ENCODE assay signal across 8 mouse cellular contexts in genomic region chr10:37014274-37015107, GRCm38 (mm10). TPM values are rescaled to one million over a fixed set of nuclear protein-coding genes. Genes with fewer than 3 reads are reported as not detected.
DNase-seq lines count a peak whose midpoint lies in the region; ATAC-seq and TF ChIP-seq lines count a peak whose summit lies in the region.

No protein-coding gene starts in this region.

- ATAC-seq in forebrain, embryonic 12.5 days (ENCODE audit: low FRiP score): peak; percentile 89
- ATAC-seq in hindbrain, postnatal 0 days: peak; percentile 84
- peak; percentile 93 for ATAC-seq in midbrain, embryonic 11.5 days (ENCODE audit: low FRiP score)

- WGBS in forebrain, embryonic 12.5 days: 55% methylated on average over 8 of the region's 8 CpGs
- 50% methylated on average over 8 of the region's 8 CpGs for WGBS in hindbrain, postnatal 0 days
- WGBS in midbrain, embryonic 11.5 days: 53% methylated on average over 8 of the region's 8 CpGs

- no peak overlapping the region for H3K4me2 ChIP-seq in forebrain, embryonic 12.5 days
- no peak overlapping the region for H3K4me2 ChIP-seq in hindbrain, postnatal 0 days (ENCODE audit: low read depth, low read length)
- no peak overlapping the region for H3K4me2 ChIP-seq in midbrain, embryonic 11.5 days

- H3K9ac ChIP-seq in forebrain, embryonic 12.5 days: no peak overlapping the region
- H3K9ac ChIP-seq in hindbrain, postnatal 0 days (replicated peaks; ENCODE audit: low read length): no peak overlapping the region
- no peak overlapping the region for H3K9ac ChIP-seq in midbrain, embryonic 11.5 days (ENCODE audit: low read length)

- H3K27ac ChIP-seq in forebrain, embryonic 12.5 days: no peak overlapping the region
- no peak overlapping the region for H3K27ac ChIP-seq in hindbrain, postnatal 0 days
- H3K27ac ChIP-seq in midbrain, embryonic 11.5 days (ENCODE audit: low read depth, low read length): no peak overlapping the region

- no peaks in the 10 kb centered on the region for H3K36me3 ChIP-seq in forebrain, embryonic 12.5 days (replicated peaks)
- H3K36me3 ChIP-seq in hindbrain, postnatal 0 days (ENCODE audit: insufficient read depth, low read length): no peaks in the 10 kb centered on the region
- no peaks in the 10 kb centered on the region for H3K36me3 ChIP-seq in midbrain, embryonic 11.5 days (ENCODE audit: control insufficient read depth, insufficient read depth, low read length)

- DNase-seq in left cerebral cortex, adult 11 months (ENCODE audit: low spot score): peak; percentile 36
- no peak for DNase-seq in left cerebral cortex, adult 8-10 months (ENCODE audit: low spot score in 2 of 2)
- DNase-seq in c-Kit-positive CD71-positive TER-119-positive erythroid progenitor cells, embryonic 14.5 days (ENCODE audit: low spot score): peak; percentile 35
- DNase-seq in hindbrain, postnatal 0 days (ENCODE audit: low spot score): peak; percentile 87
- DNase-seq in left cerebral cortex, adult 18-20 months (ENCODE audit: low spot score in 2 of 2): peak; percentile 78 to 82
- peak; percentile 94 for DNase-seq in midbrain, embryonic 11.5 days (ENCODE audit: low spot score, missing footprints)
- peak; percentile 62 for DNase-seq in skeletal muscle tissue, adult 2 months (ENCODE audit: low read depth, low spot score)

- no peaks in the 10 kb centered on the region for H3K9me3 ChIP-seq in forebrain, embryonic 12.5 days
- no peaks in the 10 kb centered on the region for H3K9me3 ChIP-seq in hindbrain, postnatal 0 days (ENCODE audit: low read length)
- no peaks in the 10 kb centered on the region; the same call in 1 of the 2 replicates for H3K9me3 ChIP-seq in midbrain, embryonic 11.5 days (ENCODE audit: control insufficient read depth, low read length)

- H3K27me3 ChIP-seq in forebrain, embryonic 12.5 days: no peaks in the 10 kb centered on the region
- H3K27me3 ChIP-seq in hindbrain, postnatal 0 days (ENCODE audit: insufficient read depth, low read length): no peaks in the 10 kb centered on the region
- H3K27me3 ChIP-seq in midbrain, embryonic 11.5 days (ENCODE audit: control insufficient read depth, insufficient read depth, low read length): no peaks in the 10 kb centered on the region

- no peaks in the 10 kb centered on the region for H3K4me1 ChIP-seq in forebrain, embryonic 12.5 days
- no peaks in the 10 kb centered on the region for H3K4me1 ChIP-seq in hindbrain, postnatal 0 days (ENCODE audit: insufficient read depth, low read length)
- H3K4me1 ChIP-seq in midbrain, embryonic 11.5 days (ENCODE audit: control insufficient read depth, insufficient read depth, low read length): no peaks in the 10 kb centered on the region

- TF ChIP-seq CTCF in hindbrain, postnatal 0 days (IDR thresholded peaks at IDR 0.05; ENCODE audit: low read depth): peak; percentile 93

- H3K4me3 ChIP-seq in forebrain, embryonic 12.5 days (replicated peaks): no peak overlapping the region
- H3K4me3 ChIP-seq in hindbrain, postnatal 0 days (ENCODE audit: low read length): no peak overlapping the region
- H3K4me3 ChIP-seq in midbrain, embryonic 11.5 days (ENCODE audit: low read depth, low read length): no peak overlapping the region

RNA-seq across cellular contexts. Expression of gene Hdac2, which starts 40.1 kb away (rescaled TPM):
- total RNA-seq in left cerebral cortex, adult 8-10 months (2022): 10 to 100 TPM; 74.9 to 81.9 (median 79.1) TPM
- polyA plus RNA-seq in forebrain, embryonic 12.5 days (2016; fragmentation: Nextera tagmentation; extraction: Ambion mirVana): 449 and 471 TPM in 2 replicates
- 106 and 113 TPM in 2 replicates for total RNA-seq in hindbrain, postnatal 0 days (2014; rRNA removed)
- polyA plus RNA-seq in hindbrain, postnatal 0 days (2015; fragmentation: Nextera tagmentation; extraction: Ambion mirVana): 201 TPM in 2 replicates
- total RNA-seq in left cerebral cortex, adult 18-20 months (2021): 10 to 100 TPM; 80.3 to 81.3 TPM
- polyA plus RNA-seq in midbrain, embryonic 11.5 days (2014; fragmentation: Nextera tagmentation; extraction: Ambion mirVana): 428 and 440 TPM in 2 replicates

Comparison
In these comparisons a context has a peak if more than half of its experiments do, and no peak if none do; other contexts are left out.
1. DNase-seq: peak in left cerebral cortex, adult 11 months (single experiment), c-Kit-positive CD71-positive TER-119-positive erythroid progenitor cells, embryonic 14.5 days (single experiment), hindbrain, postnatal 0 days (single experiment), left cerebral cortex, adult 18-20 months (2 of 2), midbrain, embryonic 11.5 days (single experiment) and skeletal muscle tissue, adult 2 months (single experiment); none in left cerebral cortex, adult 8-10 months (0 of 2).
2. Peak in every context shown above with its lines, with median percentiles within 50 percentile points of each other: ATAC-seq.